Mouse (Mus musculus) lung, postnatal 0 days (tissue): ENCODE data around the gene C1galt1c1.

Experiments used
- CTCF ChIP-seq: IDR thresholded peaks from 2 replicates; pipeline ENCODE4 v1.5.1; 2016; ENCODE audit warnings: antibody characterized with exemption, mild to moderate bottlenecking
- EP300 ChIP-seq: IDR thresholded peaks from 2 replicates; pipeline ENCODE4 v1.6.1; 2016; ENCODE audit warnings: antibody characterized with exemption, mild to moderate bottlenecking, control low read depth

DNA sequence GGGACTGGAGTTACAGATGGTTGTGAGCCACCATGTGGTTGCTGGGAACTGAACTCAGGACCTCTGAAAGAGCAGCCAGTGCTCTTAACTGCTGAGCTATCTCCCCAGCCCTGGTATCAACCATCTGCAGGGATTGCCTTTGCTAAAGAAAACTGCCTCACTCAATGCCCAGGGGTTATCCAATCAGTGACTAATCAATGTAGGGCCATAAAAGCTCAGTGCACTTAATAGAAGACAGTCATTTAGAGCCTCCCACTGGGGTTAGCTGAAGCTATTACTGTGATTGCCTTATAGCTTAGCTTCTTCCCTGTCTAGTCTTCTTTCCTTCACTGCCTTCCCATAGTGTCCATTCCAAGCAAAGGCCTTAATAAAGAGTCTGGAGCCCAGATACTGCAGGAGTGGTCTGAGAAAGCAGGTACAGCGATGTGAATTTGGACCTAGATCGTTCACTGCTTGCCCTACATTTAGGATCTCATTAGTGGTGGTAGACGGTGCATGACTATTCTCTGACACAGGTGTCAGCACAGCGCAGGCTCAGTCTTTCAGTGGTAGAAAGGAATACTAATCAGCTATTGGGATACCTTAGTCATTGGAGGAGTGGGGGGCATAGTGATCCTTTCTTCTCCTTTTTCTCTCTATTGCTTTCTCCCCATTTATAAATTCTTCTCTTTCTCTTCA lies 21.5 kb upstream of the C1galt1c1 start:
- TF ChIP-seq CTCF (no peak), EP300 (no peak)
